ENCODE assay signal across 9 mouse cellular contexts in genomic region chr9:102722750-102723149, GRCm38 (mm10). TPM values are rescaled to one million over a fixed set of nuclear protein-coding genes. Genes with fewer than 3 reads are reported as not detected.
DNase-seq lines count a peak whose midpoint lies in the region; ATAC-seq and TF ChIP-seq lines count a peak whose summit lies in the region.
"Had no signal": no experiment of that assay in that cellular context is flagged by ENCODE, and none has a peak within 500 bp of the region (broad histone marks: within the 10 kb centered on the region; RNA-seq: fewer than 3 reads in every experiment).

No protein-coding gene starts in this region.

- H3K36me3 ChIP-seq in lung, embryonic 14.5 days (ENCODE audit: insufficient read depth) = peaks cover 77% of the 10 kb centered on the region
- peaks cover 28% of the 10 kb centered on the region for H3K36me3 ChIP-seq in forebrain, embryonic 16.5 days (ENCODE audit: control insufficient read depth, insufficient read depth)
- H3K36me3 ChIP-seq in limb, embryonic 12.5 days = peaks cover 79% of the 10 kb centered on the region
- H3K36me3 ChIP-seq in stomach, embryonic 15.5 days = peaks cover 51% of the 10 kb centered on the region

- no peak for DNase-seq in lung, embryonic 14.5 days
- no peak for DNase-seq in lung, postnatal 36 days
- DNase-seq in urinary bladder, postnatal 36 days (ENCODE audit: low spot score in 2 of 2) = no peak
- DNase-seq: right cerebral cortex, postnatal 4 days had no signal

- TF ChIP-seq CTCF in lung, embryonic 14.5 days (IDR thresholded peaks at IDR 0.05; ENCODE audit: low read depth) = no peak

- peak overlapping the region; percentile 43; the same call in 1 of the 2 replicates for H3K27ac ChIP-seq in lung, embryonic 14.5 days (ENCODE audit: low read depth)
- H3K27ac ChIP-seq in forebrain, embryonic 16.5 days (ENCODE audit: low read length) = no peak overlapping the region
- peak overlapping the region; percentile 91 for H3K27ac ChIP-seq in limb, embryonic 12.5 days
- H3K27ac ChIP-seq in stomach, embryonic 15.5 days = peak overlapping the region; percentile 46; the same call in 1 of the 2 replicates
- H3K27ac ChIP-seq: liver, embryonic 14.5 days had no signal

- ATAC-seq in lung, embryonic 14.5 days (ENCODE audit: insufficient read depth) = no peak
- ATAC-seq in forebrain, embryonic 16.5 days = no peak
- ATAC-seq in limb, embryonic 12.5 days (ENCODE audit: insufficient number of reproducible peaks, insufficient read depth, low FRiP score, low TSS enrichment, low read depth) = no peak
- no peak for ATAC-seq in stomach, embryonic 15.5 days (ENCODE audit: insufficient read depth, low FRiP score, low read depth)
- no peak for ATAC-seq in monocyte, adult 5-6 weeks (replicated peaks; ENCODE audit: insufficient number of reproducible peaks, low FRiP score, low TSS enrichment, poor library complexity, severe bottlenecking)

- peaks cover 59% of the 10 kb centered on the region for H3K4me1 ChIP-seq in lung, embryonic 14.5 days (ENCODE audit: insufficient read depth)
- peaks cover 72% of the 10 kb centered on the region for H3K4me1 ChIP-seq in forebrain, embryonic 16.5 days (replicated peaks; ENCODE audit: control insufficient read depth, insufficient read depth, low read length)
- H3K4me1 ChIP-seq in limb, embryonic 12.5 days (replicated peaks) = peaks cover 87% of the 10 kb centered on the region
- H3K4me1 ChIP-seq in stomach, embryonic 15.5 days = peaks cover 73% of the 10 kb centered on the region

- WGBS in lung, embryonic 14.5 days = 76% methylated on average over 4 of the region's 4 CpGs
- 64% methylated on average over 4 of the region's 4 CpGs for WGBS in forebrain, embryonic 16.5 days
- 84% methylated on average over 4 of the region's 4 CpGs for WGBS in limb, embryonic 12.5 days
- 81% methylated on average over 4 of the region's 4 CpGs for WGBS in stomach, embryonic 15.5 days

- no peak overlapping the region for H3K9ac ChIP-seq in lung, embryonic 14.5 days
- no peak overlapping the region for H3K9ac ChIP-seq in forebrain, embryonic 16.5 days (replicated peaks; ENCODE audit: low read depth, low read length)
- 0 out of 2 replicates have a peak overlapping the region, but pooled peaks have one; percentile 23 for H3K9ac ChIP-seq in limb, embryonic 12.5 days (replicated peaks)
- no peak overlapping the region for H3K9ac ChIP-seq in stomach, embryonic 15.5 days
- H3K9ac ChIP-seq: liver, embryonic 14.5 days had no signal

- H3K4me2 ChIP-seq in lung, embryonic 14.5 days = peak overlapping the region; percentile 78
- peak overlapping the region; percentile 75 for H3K4me2 ChIP-seq in forebrain, embryonic 16.5 days (ENCODE audit: low read length)
- peak overlapping the region; percentile 84 for H3K4me2 ChIP-seq in limb, embryonic 12.5 days
- 0 out of 2 replicates have a peak overlapping the region, but pooled peaks have one; percentile 94 for H3K4me2 ChIP-seq in stomach, embryonic 15.5 days

- H3K9me3 ChIP-seq in lung, embryonic 14.5 days (ENCODE audit: low read depth, low read length) = no peaks in the 10 kb centered on the region
- H3K9me3 ChIP-seq in forebrain, embryonic 16.5 days (ENCODE audit: control insufficient read depth, low read length) = no peaks in the 10 kb centered on the region
- no peaks in the 10 kb centered on the region for H3K9me3 ChIP-seq in limb, embryonic 12.5 days
- no peaks in the 10 kb centered on the region for H3K9me3 ChIP-seq in stomach, embryonic 15.5 days

- H3K27me3 ChIP-seq in lung, embryonic 14.5 days (ENCODE audit: insufficient read depth, low read length) = no peaks in the 10 kb centered on the region
- no peaks in the 10 kb centered on the region for H3K27me3 ChIP-seq in forebrain, embryonic 16.5 days (replicated peaks; ENCODE audit: control insufficient read depth, insufficient read depth, low read length)
- no peaks in the 10 kb centered on the region for H3K27me3 ChIP-seq in limb, embryonic 12.5 days
- H3K27me3 ChIP-seq in stomach, embryonic 15.5 days (replicated peaks) = no peaks in the 10 kb centered on the region

- H3K4me3 ChIP-seq in lung, embryonic 14.5 days (ENCODE audit: low read depth, low read length) = no peak overlapping the region
- no peak overlapping the region for H3K4me3 ChIP-seq in forebrain, embryonic 16.5 days (replicated peaks; ENCODE audit: low read length)
- H3K4me3 ChIP-seq in limb, embryonic 12.5 days (replicated peaks) = peak overlapping the region; percentile 86; the same call in 1 of the 2 replicates
- H3K4me3 ChIP-seq in stomach, embryonic 15.5 days (replicated peaks) = no peak overlapping the region

RNA-seq across cellular contexts. Expression of gene Amotl2, which starts 6.3 kb away (rescaled TPM):
- polyA plus RNA-seq in lung, embryonic 14.5 days (2014; fragmentation: Nextera tagmentation; extraction: Ambion mirVana) = 40.3 and 49.4 TPM in 2 replicates
- polyA plus RNA-seq in forebrain, embryonic 16.5 days (2015; fragmentation: Nextera tagmentation; extraction: Ambion mirVana) = 53.4 and 62.5 TPM in 2 replicates
- polyA plus RNA-seq in limb, embryonic 12.5 days (2016; fragmentation: Nextera tagmentation; extraction: Ambion mirVana) = 73.1 and 73.9 TPM in 2 replicates
- polyA plus RNA-seq in stomach, embryonic 15.5 days (2015; fragmentation: Nextera tagmentation; extraction: Ambion mirVana) = 35.3 and 37.7 TPM in 2 replicates
- 1.9 TPM in 1 of 3 replicates, not detected in the others for total RNA-seq in monocyte, adult 5-6 weeks (2017)
